In genomic region chr4:82302901-82303300, GRCm38 (mm10) we compare ENCODE assay signal across 17 mouse cellular contexts.
A peak's percentile ranks its signal among the peaks of the same experiment; 100 is the strongest.
DNase-seq lines count a peak whose midpoint lies in the region; ATAC-seq and TF ChIP-seq lines count a peak whose summit lies in the region.
"Had no signal": no experiment of that assay in that cellular context is flagged by ENCODE, and none has a peak within 500 bp of the region (broad histone marks: within the 10 kb centered on the region; RNA-seq: fewer than 3 reads in every experiment).

No protein-coding gene starts in this region.

- no peak for TF ChIP-seq EP300 in heart, postnatal 0 days (IDR thresholded peaks at IDR 0.05; ENCODE audit: low read depth)

- TF ChIP-seq CTCF in heart, postnatal 0 days (IDR thresholded peaks at IDR 0.05; ENCODE audit: low read depth) = no peak
- TF ChIP-seq CTCF in intestine, postnatal 0 days (IDR thresholded peaks at IDR 0.05; ENCODE audit: low read depth) = no peak

- 92% methylated on average over 6 of the region's 6 CpGs for WGBS in heart, postnatal 0 days
- WGBS in embryonic facial prominence, embryonic 10.5 days = 72% methylated on average over 6 of the region's 6 CpGs
- 48% methylated on average over 6 of the region's 6 CpGs for WGBS in forebrain, embryonic 14.5 days
- WGBS in limb, embryonic 13.5 days = 56% methylated on average over 6 of the region's 6 CpGs
- 92% methylated on average over 6 of the region's 6 CpGs for WGBS in intestine, postnatal 0 days

- no peak overlapping the region for H3K9ac ChIP-seq in heart, postnatal 0 days (replicated peaks; ENCODE audit: low read depth, low read length)
- no peak overlapping the region for H3K9ac ChIP-seq in forebrain, embryonic 14.5 days (ENCODE audit: low read length)
- no peak overlapping the region for H3K9ac ChIP-seq in limb, embryonic 13.5 days
- no peak overlapping the region for H3K9ac ChIP-seq in intestine, postnatal 0 days (ENCODE audit: low read depth, low read length)
- H3K9ac ChIP-seq: liver, embryonic 15.5 days; stomach, embryonic 15.5 days had no signal

- H3K9me3 ChIP-seq in heart, postnatal 0 days (replicated peaks; ENCODE audit: control insufficient read depth, low read length) = no peaks in the 10 kb centered on the region
- no peaks in the 10 kb centered on the region for H3K9me3 ChIP-seq in embryonic facial prominence, embryonic 10.5 days
- H3K9me3 ChIP-seq in forebrain, embryonic 14.5 days (replicated peaks; ENCODE audit: control insufficient read depth, low read length) = no peaks in the 10 kb centered on the region
- no peaks in the 10 kb centered on the region for H3K9me3 ChIP-seq in limb, embryonic 13.5 days
- no peaks in the 10 kb centered on the region for H3K9me3 ChIP-seq in intestine, postnatal 0 days (ENCODE audit: control insufficient read depth)
- H3K9me3 ChIP-seq: liver, embryonic 15.5 days; stomach, embryonic 15.5 days had no signal

- peaks cover 21% of the 10 kb centered on the region for H3K36me3 ChIP-seq in heart, postnatal 0 days (replicated peaks; ENCODE audit: control insufficient read depth, insufficient read depth, low read length)
- H3K36me3 ChIP-seq in embryonic facial prominence, embryonic 10.5 days (replicated peaks) = peaks cover 6% of the 10 kb centered on the region
- peaks cover 12% of the 10 kb centered on the region for H3K36me3 ChIP-seq in forebrain, embryonic 14.5 days (ENCODE audit: control insufficient read depth, insufficient read depth, low read length)
- H3K36me3 ChIP-seq in limb, embryonic 13.5 days = peaks cover 17% of the 10 kb centered on the region
- no peaks in the 10 kb centered on the region for H3K36me3 ChIP-seq in intestine, postnatal 0 days (ENCODE audit: control insufficient read depth, insufficient read depth)
- H3K36me3 ChIP-seq: liver, embryonic 15.5 days; stomach, embryonic 15.5 days had no signal

- DNase-seq in heart, postnatal 0 days (ENCODE audit: low spot score) = no peak
- no peak for DNase-seq in heart, postnatal 36 days
- no peak for DNase-seq in embryonic facial prominence, embryonic 10.5 days (ENCODE audit: low spot score)
- DNase-seq in forebrain, embryonic 14.5 days (ENCODE audit: low spot score) = no peak
- DNase-seq in T-cell, adult 2 months (ENCODE audit: low spot score) = no peak
- DNase-seq: cerebellum, postnatal 14 days; heart, postnatal 14 days; kidney, adult 11 months; kidney, postnatal 14 days; lung, postnatal 10 days; right cerebral cortex, adult 18-20 months had no signal

- H3K27ac ChIP-seq in heart, postnatal 0 days (ENCODE audit: low read depth) = 0 out of 2 replicates have a peak overlapping the region, but pooled peaks have one; percentile 83
- H3K27ac ChIP-seq in embryonic facial prominence, embryonic 10.5 days (replicated peaks) = 0 out of 2 replicates have a peak overlapping the region, but pooled peaks have one; percentile 14
- peak overlapping the region; percentile 52; the same call in 1 of the 2 replicates for H3K27ac ChIP-seq in forebrain, embryonic 14.5 days (ENCODE audit: low read depth, low read length)
- H3K27ac ChIP-seq in limb, embryonic 13.5 days = peak overlapping the region; percentile 58; the same call in 1 of the 2 replicates
- no peak overlapping the region for H3K27ac ChIP-seq in intestine, postnatal 0 days (ENCODE audit: low read depth, low read length)
- H3K27ac ChIP-seq: liver, embryonic 15.5 days had no signal

- H3K27me3 ChIP-seq in heart, postnatal 0 days (ENCODE audit: control insufficient read depth, insufficient read depth, low read length) = no peaks in the 10 kb centered on the region
- H3K27me3 ChIP-seq in embryonic facial prominence, embryonic 10.5 days (replicated peaks; ENCODE audit: low read depth, poor library complexity, severe bottlenecking) = no peaks in the 10 kb centered on the region
- no peaks in the 10 kb centered on the region for H3K27me3 ChIP-seq in forebrain, embryonic 14.5 days (replicated peaks; ENCODE audit: control insufficient read depth, insufficient read depth, low read length)
- H3K27me3 ChIP-seq in limb, embryonic 13.5 days = no peaks in the 10 kb centered on the region
- H3K27me3 ChIP-seq in intestine, postnatal 0 days (replicated peaks; ENCODE audit: control insufficient read depth, insufficient read depth, low read length) = no peaks in the 10 kb centered on the region
- H3K27me3 ChIP-seq: liver, embryonic 15.5 days; Patski; stomach, embryonic 15.5 days had no signal

- 0 out of 2 replicates have a peak, but pooled peaks cover 3% of the 10 kb centered on the region for H3K4me1 ChIP-seq in heart, postnatal 0 days (ENCODE audit: control insufficient read depth, insufficient read depth)
- H3K4me1 ChIP-seq in embryonic facial prominence, embryonic 10.5 days = peaks cover 67% of the 10 kb centered on the region
- H3K4me1 ChIP-seq in forebrain, embryonic 14.5 days (ENCODE audit: control insufficient read depth, insufficient read depth, low read length) = peaks cover 34% of the 10 kb centered on the region
- H3K4me1 ChIP-seq in limb, embryonic 13.5 days = peaks cover 60% of the 10 kb centered on the region
- no peaks in the 10 kb centered on the region for H3K4me1 ChIP-seq in intestine, postnatal 0 days (replicated peaks; ENCODE audit: control insufficient read depth, insufficient read depth, low read length)
- H3K4me1 ChIP-seq: liver, embryonic 15.5 days had no signal

- H3K4me3 ChIP-seq in heart, postnatal 0 days (ENCODE audit: low read depth, low read length) = no peak overlapping the region
- H3K4me3 ChIP-seq in embryonic facial prominence, embryonic 10.5 days = no peak overlapping the region
- H3K4me3 ChIP-seq in forebrain, embryonic 14.5 days (ENCODE audit: low read depth, low read length) = no peak overlapping the region
- no peak overlapping the region for H3K4me3 ChIP-seq in limb, embryonic 13.5 days
- no peak overlapping the region for H3K4me3 ChIP-seq in intestine, postnatal 0 days (ENCODE audit: low read depth, low read length)
- H3K4me3 ChIP-seq: liver, embryonic 15.5 days; stomach, embryonic 15.5 days had no signal

- no peak overlapping the region for H3K4me2 ChIP-seq in heart, postnatal 0 days (ENCODE audit: low read depth, low read length)
- H3K4me2 ChIP-seq in forebrain, embryonic 14.5 days (ENCODE audit: low read length) = no peak overlapping the region
- no peak overlapping the region for H3K4me2 ChIP-seq in limb, embryonic 13.5 days (replicated peaks)
- H3K4me2 ChIP-seq in intestine, postnatal 0 days (replicated peaks; ENCODE audit: low read depth) = no peak overlapping the region
- H3K4me2 ChIP-seq: liver, embryonic 15.5 days; stomach, embryonic 15.5 days had no signal

- intact Hi-C loops in heart, postnatal 36 days (cut with DNase I) = loop anchor here (5.0 kb wide), 2 partner anchors 54 to 56 kb away; no protein-coding TSS in a partner anchor

- ATAC-seq in heart, postnatal 0 days (ENCODE audit: insufficient read depth, low read depth) = no peak
- ATAC-seq in forebrain, embryonic 14.5 days = no peak
- ATAC-seq in limb, embryonic 13.5 days (ENCODE audit: low FRiP score, low read depth) = no peak
- no peak for ATAC-seq in monocyte, adult 5-6 weeks (replicated peaks; ENCODE audit: insufficient number of reproducible peaks, low FRiP score, low TSS enrichment, poor library complexity, severe bottlenecking)
- ATAC-seq in intestine, postnatal 0 days = no peak
- ATAC-seq: Patski had no signal
